Mouse (Mus musculus): ENCODE data around the gene Scrn3.

- TF ChIP-seq CTCF (IDR thresholded peaks at IDR 0.05; ENCODE audit: borderline replicate concordance, control insufficient read depth, extremely low read depth, insufficient read depth, low read length, poor library complexity): no peak
- TF ChIP-seq POLR2A (IDR thresholded peaks at IDR 0.05; ENCODE audit: control insufficient read depth, extremely low read depth, insufficient read depth, low read length, poor library complexity): no peak
Measured at GRCm38 (mm10) chr2:73314311-73314710, 1.9 kb downstream of the Scrn3 start.

Data from thymus, adult 2 months (tissue).